Mouse (Mus musculus) forelimb bud, embryonic 11.5 days (tissue): ENCODE data around the gene Olr1.

Experiments
- DNase-seq: peaks from one replicate; pipeline ENCODE4 v3.0.0-alpha.2; 2012; ENCODE audit warnings: low read depth, low spot score

Olr1 gene

GRCm38 (mm10) chr6:129507024-129507423, at the start of gene Olr1:
Gene Olr1 (minus strand): TSS chr6:129507165.
- DNase-seq, result no peak

GRCm38 (mm10) chr6:129548009-129548408, 41.0 kb upstream of the Olr1 start:
- DNase-seq, result no peak

DNA sequence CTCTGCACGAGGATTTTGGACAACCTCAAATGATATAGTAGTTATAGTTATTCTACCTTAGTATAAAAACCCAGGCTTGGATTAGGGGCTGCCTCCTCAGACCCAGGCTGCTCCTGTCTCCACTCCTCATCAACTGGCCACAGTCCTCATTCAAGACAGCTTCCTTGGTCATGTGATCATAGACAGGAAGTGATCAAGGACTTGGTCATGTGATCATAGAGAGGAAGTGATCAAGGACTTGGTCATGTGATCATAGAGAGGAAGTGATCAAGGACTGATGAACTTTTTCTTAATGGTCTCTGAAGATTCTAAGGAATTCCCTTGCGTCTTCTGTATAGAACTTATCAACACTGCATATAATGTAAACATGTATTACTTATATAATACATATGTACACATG, 40.3 kb upstream of the Olr1 start:
- DNase-seq, result no peak

DNA sequence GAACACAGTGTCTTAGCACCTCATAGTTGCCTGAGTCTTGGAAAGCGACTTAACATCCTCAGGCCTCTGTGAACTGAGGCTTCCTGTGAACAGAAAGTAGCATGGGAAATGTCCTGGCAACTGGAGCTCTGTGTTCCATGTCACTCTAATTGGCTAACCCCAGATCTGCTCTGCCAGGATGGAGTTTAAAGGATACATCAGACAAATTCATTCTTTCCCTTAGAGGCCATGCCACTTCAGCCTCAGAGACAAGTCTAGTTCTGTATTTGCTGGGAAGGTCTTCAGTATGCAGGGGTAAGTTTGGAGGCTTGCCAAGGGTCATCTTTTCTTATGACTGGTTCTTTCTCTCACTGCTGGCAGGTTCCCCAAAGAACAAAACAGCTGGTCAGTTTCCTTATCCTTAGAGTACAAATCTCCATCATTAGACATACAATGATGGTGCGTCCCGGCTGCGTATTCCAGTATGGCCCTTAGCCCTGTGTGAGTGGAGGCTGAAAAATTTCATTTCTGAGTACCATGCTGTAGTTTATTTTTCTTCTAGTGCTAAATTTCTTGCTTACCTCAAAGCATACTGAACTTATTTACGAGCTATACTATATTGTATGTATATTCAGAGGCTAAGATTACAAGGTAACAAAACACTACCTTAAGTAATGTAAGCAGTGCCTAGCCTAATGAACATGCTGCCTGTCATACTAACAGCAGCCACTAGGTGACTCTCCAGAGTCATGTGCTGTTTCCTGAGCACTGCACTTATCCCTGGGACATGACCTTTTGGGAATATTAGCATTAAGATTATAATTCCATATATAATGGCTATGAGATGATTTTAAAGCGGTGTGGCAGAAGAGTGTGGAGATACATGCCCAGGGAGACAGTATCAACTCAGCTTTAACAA, 37.0 kb upstream of the Olr1 start:
- DNase-seq, result peak; percentile 55

GRCm38 (mm10) chr6:129542540-129542939, 35.6 kb upstream of the Olr1 start:
- DNase-seq, result no peak

DNA sequence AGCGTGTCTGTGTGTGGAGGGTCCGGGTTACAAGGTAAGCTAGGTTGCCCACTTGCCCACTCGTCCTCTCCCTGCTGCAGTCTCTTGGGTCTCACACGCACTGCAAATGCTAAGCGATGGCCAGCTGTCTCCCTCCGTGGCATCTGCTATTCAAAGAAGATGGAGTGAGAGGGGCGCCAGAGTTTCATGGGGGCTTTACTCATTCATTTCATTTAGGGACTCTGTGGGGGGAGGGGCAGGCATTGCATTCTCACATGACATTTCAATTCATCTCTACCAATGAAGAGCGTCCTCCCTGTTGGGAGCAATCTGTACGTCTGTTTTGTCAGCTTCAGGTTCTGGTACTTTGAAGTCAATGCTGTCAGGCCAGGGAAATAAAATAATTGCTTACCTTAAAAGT, 35.0 kb upstream of the Olr1 start:
- DNase-seq, result no peak

- DNase-seq, result no peak
These were observed 31.6 kb upstream of the Olr1 start for GRCm38 (mm10) chr6:129538555-129538954.

GRCm38 (mm10) chr6:129535723-129536122, 28.8 kb upstream of the Olr1 start:
- DNase-seq, result no peak

DNA sequence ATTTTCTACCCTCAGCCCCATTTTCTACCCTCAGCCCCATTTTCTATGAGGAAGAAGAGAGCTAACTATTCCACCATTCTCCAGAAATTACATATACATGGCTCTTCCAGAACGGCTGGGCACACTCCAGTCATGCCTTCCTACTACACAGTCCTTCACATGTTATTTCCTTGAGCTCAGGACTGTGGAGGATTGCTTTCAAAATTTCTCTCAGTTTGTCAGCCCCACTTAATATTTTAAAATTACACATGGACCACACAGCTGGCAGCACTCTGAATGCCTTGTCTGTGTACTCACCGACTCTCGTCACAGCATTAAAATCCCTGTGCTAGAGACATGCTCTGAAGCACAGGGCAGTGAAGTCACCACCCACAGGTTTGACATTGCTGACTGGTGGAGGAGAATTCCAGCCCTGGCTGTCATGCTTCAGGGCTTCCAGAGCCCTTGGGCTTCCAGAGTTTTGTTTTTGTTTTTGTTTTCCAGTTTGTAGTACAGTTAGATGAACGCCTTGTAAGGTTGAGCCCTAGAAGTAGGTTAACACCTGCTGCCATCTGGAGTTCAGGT, 27.7 kb upstream of the Olr1 start:
- no peak for DNase-seq

DNA sequence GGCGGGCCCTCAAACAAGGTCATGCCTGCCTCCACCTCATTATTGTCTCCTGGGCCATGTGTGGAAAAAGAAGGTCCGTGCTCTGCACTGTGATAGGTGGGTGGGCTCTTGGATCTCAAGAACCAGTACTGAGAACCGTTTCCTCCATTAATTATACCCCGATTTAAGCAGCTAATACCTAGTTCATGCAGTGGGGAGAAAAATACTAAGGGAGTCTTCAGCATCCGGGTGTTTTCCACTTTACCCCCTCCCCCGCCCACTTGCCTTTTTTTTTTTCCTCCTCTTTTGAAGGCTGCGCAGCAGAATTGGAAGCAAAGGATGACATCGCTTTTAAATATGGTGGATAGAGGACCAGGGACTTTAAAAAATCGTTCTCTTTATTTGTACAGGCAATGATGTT, 27.1 kb upstream of the Olr1 start:
- peak; percentile 29 for DNase-seq

DNA sequence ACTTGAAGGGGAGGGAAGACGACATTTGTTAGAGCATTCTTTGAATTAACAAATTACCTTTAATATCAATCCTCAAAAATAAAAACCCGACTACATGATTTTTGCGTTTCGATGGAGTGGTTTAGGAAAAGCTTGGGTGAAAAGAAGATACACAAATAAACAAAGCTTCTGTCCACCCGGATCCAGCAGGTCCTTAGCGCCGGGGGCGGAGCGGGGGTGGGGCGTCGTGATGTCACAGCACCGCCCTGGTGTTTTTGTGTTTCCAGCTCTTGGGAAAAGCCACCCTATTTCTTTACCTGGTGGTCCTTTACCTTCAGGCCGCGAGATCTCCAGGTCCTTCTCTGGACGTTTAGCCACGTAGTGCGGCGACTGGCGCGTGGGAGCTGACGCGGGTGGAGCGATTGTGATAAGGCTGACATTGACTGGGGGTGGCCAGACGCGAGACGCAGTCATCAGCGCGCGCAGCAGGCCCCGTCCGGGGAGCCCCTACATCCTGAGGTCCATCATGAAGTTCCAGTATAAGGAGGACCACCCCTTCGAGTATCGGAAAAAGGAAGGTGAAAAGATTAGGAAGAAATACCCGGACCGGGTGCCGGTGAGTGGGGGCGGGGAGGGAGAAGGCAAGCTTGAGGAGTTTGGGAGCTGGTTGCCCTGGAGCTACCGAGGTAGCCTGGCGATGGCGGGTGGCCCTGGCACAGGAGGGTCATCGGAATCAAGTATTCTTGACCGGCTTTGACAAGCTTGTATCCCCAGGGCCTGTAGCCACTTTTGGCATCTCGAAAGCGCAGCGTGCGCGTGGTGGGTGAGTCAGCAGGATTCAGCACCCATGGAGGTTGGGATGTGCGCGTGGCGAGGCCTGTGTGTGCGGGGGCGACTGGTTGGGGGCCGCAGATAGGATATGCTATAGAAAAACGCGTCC, 26.2 kb upstream of the Olr1 start, which contains the start of gene Gabarapl1:
Gene Gabarapl1 (plus strand): TSS at position 219 of the 919 bp plus-strand sequence.
- DNase-seq, result peak; percentile 70

DNA sequence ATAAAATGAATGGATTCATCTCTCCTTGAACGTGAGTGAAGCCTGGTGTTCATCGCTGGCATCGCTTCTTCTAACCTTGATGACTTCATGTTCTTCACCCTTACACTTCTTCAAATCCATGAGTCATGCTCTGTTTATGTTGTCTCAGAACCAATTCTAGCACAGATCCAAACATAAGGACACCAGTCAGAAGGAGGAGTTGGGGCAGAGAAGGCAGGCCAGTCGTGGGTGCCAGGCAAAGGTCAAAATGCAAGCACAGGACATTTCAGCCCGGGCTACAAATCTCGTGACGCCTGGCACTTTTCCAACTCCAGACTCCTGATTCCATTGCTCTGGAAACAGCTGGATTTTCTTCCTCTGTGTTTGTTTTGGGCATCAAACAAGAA, 25.6 kb upstream of the Olr1 start:
- peak; percentile 49 for DNase-seq

GRCm38 (mm10) chr6:129530261-129530660, 23.3 kb upstream of the Olr1 start:
- DNase-seq, result no peak

DNA sequence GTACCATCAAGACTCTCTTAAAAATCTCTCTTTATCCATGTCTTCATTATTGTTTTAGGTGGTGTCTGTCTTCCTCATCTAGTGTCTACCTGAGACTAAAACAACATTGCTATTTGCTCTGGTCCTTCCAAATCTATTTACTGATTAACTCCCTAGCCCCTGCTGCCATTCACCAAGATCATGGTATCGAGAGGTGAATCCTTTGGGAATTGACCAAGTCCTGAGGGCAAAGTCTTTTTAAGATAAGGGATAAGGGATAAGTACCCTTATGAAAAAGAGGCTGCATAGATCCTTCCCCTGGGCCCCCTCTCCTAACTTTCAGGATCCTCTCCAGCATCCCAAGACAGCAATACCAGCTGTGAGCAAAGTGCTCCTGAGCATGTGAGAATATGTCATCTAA, 22.6 kb upstream of the Olr1 start:
- DNase-seq, result no peak

DNA sequence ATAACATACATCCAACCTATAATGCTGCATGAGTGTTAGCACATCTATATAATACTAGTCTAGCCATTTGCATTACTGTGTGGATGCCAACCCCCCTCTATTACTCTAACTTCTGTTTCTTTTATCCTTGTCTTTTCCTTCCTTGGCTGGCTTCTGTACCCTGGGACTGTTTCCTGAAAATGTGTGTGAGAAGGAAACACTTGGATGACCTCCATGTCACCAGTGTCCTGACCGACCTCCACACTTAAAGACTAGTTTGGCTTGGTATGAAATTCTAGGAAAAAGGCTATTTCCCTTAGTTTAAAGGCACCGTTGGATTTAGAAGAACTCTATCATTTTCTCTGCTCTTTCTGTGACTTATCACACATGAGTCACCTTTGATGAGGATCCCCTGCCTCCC, 20.5 kb upstream of the Olr1 start:
- no peak for DNase-seq

DNA sequence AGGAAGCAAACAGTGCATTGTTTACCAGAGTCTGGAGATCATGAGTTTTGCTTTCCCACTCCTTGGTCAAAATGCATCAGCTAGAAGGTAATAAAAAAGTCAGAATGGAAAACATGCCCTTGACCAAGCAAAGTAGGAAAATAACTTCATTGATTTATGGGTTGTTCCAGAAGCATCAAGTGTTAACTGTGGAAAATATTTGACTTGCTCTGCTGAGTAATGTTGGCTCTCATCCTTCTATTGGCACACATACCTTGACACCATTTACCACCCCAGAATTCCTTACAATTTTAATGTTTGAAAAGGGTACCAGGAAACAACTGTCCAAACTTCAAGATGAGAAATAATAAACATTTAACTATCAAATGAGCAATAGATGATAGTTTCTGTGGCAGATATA, 19.1 kb upstream of the Olr1 start:
- DNase-seq, result no peak

DNA sequence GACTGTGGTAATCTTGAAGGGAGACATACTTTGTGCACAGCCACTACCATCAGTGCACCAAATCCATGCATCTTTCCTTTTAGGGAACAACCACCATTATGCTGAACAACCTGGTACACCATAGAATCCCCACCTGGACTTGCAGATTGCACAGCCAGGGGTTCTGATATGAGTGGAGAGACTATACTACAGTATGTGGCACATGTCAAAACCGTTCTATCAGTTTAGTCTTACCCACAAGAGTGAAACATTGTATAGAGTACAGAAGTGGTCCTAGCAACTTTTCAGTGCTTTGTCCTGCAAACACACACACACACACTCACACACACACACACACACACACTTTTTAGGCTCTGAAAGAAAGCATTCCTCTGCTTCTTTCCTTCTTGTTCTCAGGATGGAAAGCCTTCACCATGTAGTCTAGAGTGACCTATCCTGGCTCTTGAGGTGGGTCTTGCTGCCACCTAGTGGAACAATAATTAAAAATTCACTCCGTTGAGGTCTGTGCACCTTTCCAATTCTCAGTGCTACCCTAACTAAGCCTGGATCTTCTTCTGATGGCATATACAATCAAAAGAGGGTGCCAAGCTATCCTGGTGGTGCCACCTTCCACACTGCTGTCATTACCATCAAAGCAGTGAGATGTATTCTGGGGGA, 10.9 kb upstream of the Olr1 start:
- peak; percentile 46 for DNase-seq

- DNase-seq, result no peak
These were observed 9.4 kb upstream of the Olr1 start for GRCm38 (mm10) chr6:129516388-129516787.

DNA sequence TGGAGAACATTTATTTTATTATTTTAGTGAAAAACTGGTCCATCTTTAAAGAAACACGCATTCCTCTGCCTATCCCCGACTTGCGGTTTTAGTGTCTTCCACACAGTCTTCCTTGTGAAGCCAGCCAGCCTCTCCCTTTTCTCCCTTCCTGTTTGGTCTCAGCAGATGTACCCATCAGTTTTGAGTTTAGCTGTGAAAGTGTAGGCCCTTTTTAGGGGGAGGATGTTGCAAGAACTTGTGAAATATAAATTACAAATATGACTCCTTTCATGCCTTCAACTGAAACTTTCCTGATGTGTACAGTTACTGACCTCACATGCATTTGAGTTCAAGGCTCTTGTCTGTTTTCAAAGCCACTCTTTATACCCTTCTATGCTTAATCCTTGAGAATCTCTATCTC, 8.1 kb upstream of the Olr1 start:
- DNase-seq, result no peak

- no peak for DNase-seq
These were observed 7.4 kb upstream of the Olr1 start for GRCm38 (mm10) chr6:129514376-129514775.

GRCm38 (mm10) chr6:129513409-129513808, 6.4 kb upstream of the Olr1 start:
- no peak for DNase-seq

GRCm38 (mm10) chr6:129512868-129513267, 5.9 kb upstream of the Olr1 start:
- DNase-seq, result peak; percentile 69
